Mouse (Mus musculus) heart, embryonic 16.5 days (tissue): ENCODE data around the gene Bcat1. TPM values are rescaled to one million over a fixed set of nuclear protein-coding genes. Genes with fewer than 3 reads are reported as not detected.

Experiments used
- ATAC-seq: fragments of 200-750 bp; cut with Nextera tagmentation; replicated peaks from 2 replicates; pipeline ENCODE4 v1.8.0; 2017; ENCODE audit warnings: moderate number of reproducible peaks; ENCODE audit not compliant: insufficient read depth, low FRiP score; ENCODE audit errors: extremely low read depth
- H3K27ac ChIP-seq: fragments of 300-500 bp; sonication (generic); 2 replicates; pipeline ENCODE4 v1.5.1; 2014; ENCODE audit warnings: mild to moderate bottlenecking, low read length, control low read depth, moderate library complexity
- H3K27me3 ChIP-seq: fragments of 300-500 bp; sonication (generic); 2 replicates; pipeline ENCODE4 v1.6.1; 2014; ENCODE audit warnings: low read length, mixed read lengths; ENCODE audit not compliant: control insufficient read depth, insufficient read depth
- H3K36me3 ChIP-seq: fragments of 300-500 bp; sonication (generic); 2 replicates; pipeline ENCODE4 v1.6.1; 2014; ENCODE audit not compliant: control insufficient read depth, insufficient read depth
- H3K4me1 ChIP-seq: fragments of 300-500 bp; sonication (generic); 2 replicates; pipeline ENCODE4 v1.6.1; 2014; ENCODE audit warnings: low read length, mixed read lengths; ENCODE audit not compliant: control insufficient read depth, insufficient read depth
- H3K4me2 ChIP-seq: fragments of 300-500 bp; sonication (generic); 2 replicates; pipeline ENCODE4 v1.6.1; 2014; ENCODE audit warnings: low read depth, mild to moderate bottlenecking, control low read depth, low read length
- H3K4me3 ChIP-seq: fragments of 300-500 bp; sonication (generic); 2 replicates; pipeline ENCODE4 v1.5.1; 2014; ENCODE audit warnings: mild to moderate bottlenecking, control low read depth, low read length
- H3K9ac ChIP-seq: fragments of 300-500 bp; sonication (generic); 2 replicates; pipeline ENCODE4 v1.6.1; 2014; ENCODE audit warnings: low read length, control low read depth
- H3K9me3 ChIP-seq: fragments of 300-500 bp; sonication (generic); replicated peaks from 2 replicates; pipeline ENCODE4 v1.6.1; 2016; ENCODE audit warnings: low read length; ENCODE audit not compliant: control insufficient read depth
- WGBS: fragments of 180-500 bp; shearing (Covaris S2); extraction: QIAGEN DNeasy Blood & Tissue Kit; methylation state at CpG from one replicate; pipeline ENCODE4 v1.1.7; 2014; 5-methylcytosine and 5-hydroxymethylcytosine counted together
- polyA plus RNA-seq: library from polyadenylated mRNA; unstranded; fragments of >200 nt; fragmentation: Nextera tagmentation; extraction: Ambion mirVana; gene quantifications from 2 replicates; pipeline ENCODE4 v1.2.1, GENCODE M21; 2015

Bcat1 gene
- polyA plus RNA-seq, 1 experiment from 2014 or later, result 6.9 TPM

DNA sequence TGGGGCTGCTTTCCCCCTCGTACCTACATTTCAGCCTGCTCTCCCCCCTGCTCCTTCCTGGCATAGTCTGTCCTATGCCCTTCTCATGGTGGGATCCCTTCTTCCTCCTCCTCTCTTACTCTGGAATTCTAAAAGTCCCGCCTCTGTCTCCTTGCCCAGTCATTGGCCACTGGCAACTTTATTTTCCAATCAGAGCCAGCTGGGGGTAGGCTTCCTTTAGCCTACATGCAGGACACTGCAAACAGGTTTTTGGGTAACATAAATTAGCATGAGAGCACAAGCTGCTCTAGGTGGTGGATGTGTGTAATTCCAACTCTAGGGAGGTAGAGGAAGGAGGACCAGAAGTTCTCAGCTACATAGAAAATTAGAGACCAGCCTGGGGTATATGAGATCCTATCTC lies 44.1 kb upstream of the Bcat1 start:
- Histone ChIP-seq H3K4me1 (peaks cover 36% of the 10 kb centered on the region), H3K4me3 (no peak overlapping the region), H3K9me3 (no peaks in the 10 kb centered on the region), H3K36me3 (no peaks in the 10 kb centered on the region), H3K9ac (no peak overlapping the region), H3K27me3 (no peaks in the 10 kb centered on the region), H3K27ac (no peak overlapping the region; the same call in 1 of the 2 replicates), H3K4me2 (no peak overlapping the region)
- 59% methylated on average over 2 of the region's 2 CpGs for WGBS
- ATAC-seq, result no peak

DNA sequence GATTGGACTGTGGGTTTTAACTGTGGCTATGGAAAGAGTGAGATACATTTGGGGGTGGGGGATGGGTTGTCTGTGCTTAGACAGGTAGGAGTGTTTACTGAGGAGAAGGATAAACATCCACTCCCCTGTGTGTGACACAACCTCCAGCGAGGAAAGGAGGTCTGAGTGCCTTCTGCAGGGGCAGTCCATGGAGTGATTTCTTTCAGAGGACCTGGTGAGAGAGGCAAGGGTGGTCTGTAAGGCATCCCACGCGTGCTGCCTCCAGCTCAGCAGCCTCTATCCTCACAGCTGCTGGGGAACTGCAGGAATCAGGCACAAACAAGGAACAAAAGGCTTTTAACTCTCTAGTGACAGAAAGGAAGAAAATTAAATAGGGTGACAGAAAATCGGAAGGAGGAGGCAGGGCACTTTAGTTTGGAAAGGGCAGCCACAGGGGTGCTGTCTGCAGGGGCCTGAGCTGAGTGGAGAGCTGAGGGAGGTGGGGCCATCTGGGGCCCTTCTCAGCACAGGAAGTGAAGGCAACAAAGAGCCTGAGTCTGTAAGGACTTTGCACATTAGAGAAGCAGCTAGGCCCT lies 40.2 kb upstream of the Bcat1 start:
- no peak overlapping the region for H3K4me3 ChIP-seq
- WGBS, result 29% methylated on average over 4 of the region's 4 CpGs
- H3K27ac ChIP-seq, result peak overlapping the region; percentile 1; the same call in 1 of the 2 replicates
- peaks cover 16% of the 10 kb centered on the region for H3K4me1 ChIP-seq
- 0 out of 2 replicates have a peak, but pooled peaks have one; percentile 34 for ATAC-seq
- H3K36me3 ChIP-seq, result no peaks in the 10 kb centered on the region
- no peak overlapping the region for H3K9ac ChIP-seq
- H3K9me3 ChIP-seq, result no peaks in the 10 kb centered on the region
- no peaks in the 10 kb centered on the region for H3K27me3 ChIP-seq
- H3K4me2 ChIP-seq, result no peak overlapping the region

DNA sequence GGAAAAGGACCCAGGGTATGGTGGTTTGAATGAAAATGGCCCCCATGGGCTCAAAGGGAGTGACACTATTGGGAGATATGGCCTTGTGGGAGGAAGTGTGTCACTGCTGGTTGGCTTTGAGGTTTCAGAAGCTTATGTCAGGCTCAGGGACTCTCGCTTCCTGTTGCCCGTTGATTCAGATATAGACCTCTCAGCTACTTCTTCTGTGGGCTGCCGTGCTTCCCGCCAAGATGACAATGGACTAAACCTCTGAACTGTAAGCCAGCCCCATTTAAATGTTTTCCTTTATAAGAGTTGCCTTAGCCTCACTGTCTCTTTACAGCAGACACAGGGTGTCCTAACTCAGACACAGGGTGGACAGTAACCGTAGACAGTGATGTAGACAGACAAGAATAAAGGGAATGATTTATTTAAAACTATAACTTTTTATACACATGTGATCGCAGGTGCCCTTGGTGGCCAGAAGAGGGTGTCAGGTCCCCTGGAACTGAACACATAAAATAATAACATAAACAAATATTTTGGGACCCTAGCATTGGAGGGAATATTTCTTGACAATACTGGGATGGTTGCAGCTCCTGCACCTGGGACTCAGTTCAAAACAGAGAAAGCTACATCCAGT lies 39.6 kb upstream of the Bcat1 start, which contains the start of gene Lrmp:
Gene Lrmp (plus strand): TSS at position 178 of the 622 bp plus-strand sequence.
- no peaks in the 10 kb centered on the region for H3K36me3 ChIP-seq
- H3K4me3 ChIP-seq, result no peak within 1 kb of the TSS
- H3K27me3 ChIP-seq, result no peaks in the 10 kb centered on the region
- H3K4me1 ChIP-seq, result peaks cover 10% of the 10 kb centered on the region
- 61% methylated on average over 6 of the region's 6 CpGs for WGBS
- no peak within 1 kb of the TSS for H3K9ac ChIP-seq
- H3K9me3 ChIP-seq, result no peaks in the 10 kb centered on the region
- no peak for ATAC-seq
- H3K27ac ChIP-seq, result peak within 1 kb of the TSS; percentile 1; the same call in 1 of the 2 replicates
- no peak within 1 kb of the TSS for H3K4me2 ChIP-seq

DNA sequence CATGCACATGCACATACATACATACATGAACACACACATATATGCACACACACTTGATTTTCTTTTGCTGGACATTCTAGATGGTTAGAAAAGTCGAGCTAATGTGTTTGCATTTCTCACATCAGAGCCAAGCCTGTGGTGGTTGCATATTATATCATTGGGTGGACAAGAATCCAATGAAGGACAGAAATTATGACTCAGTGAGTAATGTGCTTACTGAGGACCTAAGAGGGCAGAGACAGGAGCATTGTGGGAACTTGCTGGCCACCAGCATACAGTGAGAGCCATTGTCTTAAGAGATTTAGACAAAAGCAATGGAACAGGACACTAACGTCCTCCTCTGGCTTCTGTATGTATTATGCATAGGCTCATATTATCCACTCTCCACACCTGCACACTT lies 38.6 kb upstream of the Bcat1 start:
- no peaks in the 10 kb centered on the region for H3K36me3 ChIP-seq
- H3K27me3 ChIP-seq, result no peaks in the 10 kb centered on the region
- H3K9me3 ChIP-seq, result peaks cover 2% of the 10 kb centered on the region; the same call in 1 of the 2 replicates
- H3K4me3 ChIP-seq, result no peak overlapping the region
- WGBS, result 70% methylated on average over 2 of the region's 2 CpGs
- no peak overlapping the region for H3K9ac ChIP-seq
- H3K4me1 ChIP-seq, result no peaks in the 10 kb centered on the region; the same call in none of the 2 replicates
- no peak for ATAC-seq
- H3K27ac ChIP-seq, result no peak overlapping the region
- no peak overlapping the region for H3K4me2 ChIP-seq

DNA sequence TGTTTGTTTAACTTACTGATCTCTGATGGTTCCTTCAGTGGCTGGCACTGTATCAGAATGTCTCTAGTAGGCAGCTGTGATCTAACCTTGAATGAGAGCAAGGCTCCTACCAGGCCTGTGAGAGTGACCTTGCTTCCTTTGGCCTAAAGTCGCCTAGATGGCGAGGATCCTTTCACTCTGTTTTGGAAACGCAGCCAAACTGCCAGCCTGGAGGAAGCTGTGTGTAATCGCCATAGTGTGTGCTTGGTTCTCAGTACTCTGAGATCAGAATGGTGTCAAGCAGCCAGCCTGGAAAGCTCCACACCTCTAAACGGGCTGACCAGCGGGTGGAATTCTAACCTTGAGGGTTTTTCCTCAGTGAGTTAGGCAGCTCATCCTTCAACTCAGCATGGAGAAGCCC lies 36.9 kb upstream of the Bcat1 start:
- peaks cover 2% of the 10 kb centered on the region; the same call in 1 of the 2 replicates for H3K9me3 ChIP-seq
- H3K9ac ChIP-seq, result no peak overlapping the region
- no peak overlapping the region for H3K4me2 ChIP-seq
- WGBS, result 49% methylated on average over 6 of the region's 6 CpGs
- H3K4me3 ChIP-seq, result no peak overlapping the region
- no peak for ATAC-seq
- no peaks in the 10 kb centered on the region for H3K36me3 ChIP-seq
- no peak overlapping the region for H3K27ac ChIP-seq
- no peaks in the 10 kb centered on the region; the same call in 1 of the 2 replicates for H3K4me1 ChIP-seq
- H3K27me3 ChIP-seq, result no peaks in the 10 kb centered on the region

DNA sequence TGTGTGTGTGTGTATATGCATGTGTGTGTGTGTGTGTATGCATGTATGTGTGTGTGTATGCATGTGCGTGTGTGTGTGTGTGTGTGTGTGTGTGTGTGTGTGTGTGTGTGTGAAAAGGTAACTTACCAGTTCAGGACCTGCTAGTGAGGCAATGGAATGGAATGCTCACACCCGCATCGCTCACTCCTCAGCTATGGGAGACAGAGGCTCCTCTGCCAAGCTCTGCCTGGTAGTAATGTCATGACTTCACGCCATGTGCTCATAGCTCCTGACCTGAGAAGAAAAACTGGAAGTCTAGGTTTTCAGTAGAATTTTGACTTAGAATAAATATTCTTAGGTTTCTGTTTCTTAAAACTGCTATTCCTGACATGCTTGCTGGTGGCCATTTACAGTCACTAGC lies 34.8 kb upstream of the Bcat1 start:
- Histone ChIP-seq H3K27me3 (no peaks in the 10 kb centered on the region), H3K27ac (no peak overlapping the region), H3K9ac (no peak overlapping the region), H3K4me3 (no peak overlapping the region), H3K4me2 (no peak overlapping the region), H3K9me3 (peaks cover 2% of the 10 kb centered on the region; the same call in 1 of the 2 replicates), H3K4me1 (no peaks in the 10 kb centered on the region), H3K36me3 (no peaks in the 10 kb centered on the region)
- ATAC-seq, result no peak
- WGBS, result 82% methylated on average over 3 of the region's 4 CpGs

DNA sequence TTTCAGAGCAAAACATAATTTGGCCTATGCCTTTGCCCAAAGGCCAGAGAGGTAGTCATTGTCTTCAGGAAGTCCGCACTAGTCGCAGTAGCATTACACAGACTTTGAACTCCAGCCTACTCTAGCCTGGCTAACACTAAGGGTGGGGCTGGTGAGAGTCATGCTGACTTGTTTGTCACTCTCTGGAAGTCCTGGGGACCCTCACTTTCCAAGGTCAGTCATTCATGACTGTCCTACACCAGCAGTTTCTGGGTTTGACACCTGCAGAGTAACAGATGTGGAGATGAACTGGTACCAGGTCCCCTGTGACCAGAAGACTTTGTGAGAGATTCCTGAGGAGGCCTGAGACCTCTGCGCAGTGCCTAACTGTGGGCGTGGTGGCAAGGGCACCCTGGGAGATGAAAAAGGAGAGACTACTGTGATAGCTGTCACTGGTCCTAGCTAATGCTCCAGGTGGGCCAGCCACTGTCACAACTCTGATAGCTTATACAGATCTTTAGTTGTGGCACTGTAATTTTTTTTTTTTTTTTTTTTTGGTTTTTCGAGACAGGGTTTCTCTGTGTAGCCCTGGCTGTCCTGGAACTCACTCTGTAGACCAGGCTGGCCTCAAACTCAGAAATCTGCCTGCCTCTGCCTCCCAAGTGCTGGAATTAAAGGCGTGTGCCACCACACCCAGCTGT lies 30.3 kb upstream of the Bcat1 start:
- peaks cover 2% of the 10 kb centered on the region; the same call in 1 of the 2 replicates for H3K9me3 ChIP-seq
- H3K4me2 ChIP-seq, result no peak overlapping the region
- H3K4me3 ChIP-seq, result no peak overlapping the region
- WGBS, result 92% methylated on average over 5 of the region's 6 CpGs
- H3K9ac ChIP-seq, result no peak overlapping the region
- no peak for ATAC-seq
- H3K36me3 ChIP-seq, result no peaks in the 10 kb centered on the region
- no peaks in the 10 kb centered on the region for H3K27me3 ChIP-seq
- H3K4me1 ChIP-seq, result peaks cover 3% of the 10 kb centered on the region; the same call in 1 of the 2 replicates
- no peak overlapping the region for H3K27ac ChIP-seq

DNA sequence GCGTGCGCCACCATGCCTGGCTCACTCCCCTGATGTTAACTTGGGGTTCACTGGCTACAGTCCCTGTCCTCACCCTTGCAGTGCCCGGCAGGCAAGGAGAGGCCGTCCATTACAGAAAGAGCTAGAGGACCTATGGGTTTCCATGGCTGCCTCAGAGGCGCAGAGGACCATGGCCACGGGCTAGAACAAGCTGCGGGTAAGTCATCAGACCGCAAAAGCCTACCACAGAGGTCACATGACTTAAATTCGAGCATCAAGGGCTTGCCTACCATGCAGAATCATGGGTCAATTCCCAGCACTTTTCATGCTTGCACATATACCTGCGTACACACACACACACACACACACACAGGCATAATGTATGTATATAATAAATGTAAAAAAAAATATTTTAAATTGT lies 29.5 kb upstream of the Bcat1 start:
- 94% methylated on average over 10 of the region's 10 CpGs for WGBS
- H3K27me3 ChIP-seq, result no peaks in the 10 kb centered on the region
- H3K9me3 ChIP-seq, result peaks cover 2% of the 10 kb centered on the region; the same call in 1 of the 2 replicates
- H3K27ac ChIP-seq, result no peak overlapping the region
- no peak overlapping the region for H3K4me3 ChIP-seq
- no peaks in the 10 kb centered on the region for H3K36me3 ChIP-seq
- H3K9ac ChIP-seq, result no peak overlapping the region
- no peak overlapping the region for H3K4me2 ChIP-seq
- no peak for ATAC-seq
- peaks cover 9% of the 10 kb centered on the region for H3K4me1 ChIP-seq
